Mouse (Mus musculus): ENCODE data around the gene Col13a1.

DNA sequence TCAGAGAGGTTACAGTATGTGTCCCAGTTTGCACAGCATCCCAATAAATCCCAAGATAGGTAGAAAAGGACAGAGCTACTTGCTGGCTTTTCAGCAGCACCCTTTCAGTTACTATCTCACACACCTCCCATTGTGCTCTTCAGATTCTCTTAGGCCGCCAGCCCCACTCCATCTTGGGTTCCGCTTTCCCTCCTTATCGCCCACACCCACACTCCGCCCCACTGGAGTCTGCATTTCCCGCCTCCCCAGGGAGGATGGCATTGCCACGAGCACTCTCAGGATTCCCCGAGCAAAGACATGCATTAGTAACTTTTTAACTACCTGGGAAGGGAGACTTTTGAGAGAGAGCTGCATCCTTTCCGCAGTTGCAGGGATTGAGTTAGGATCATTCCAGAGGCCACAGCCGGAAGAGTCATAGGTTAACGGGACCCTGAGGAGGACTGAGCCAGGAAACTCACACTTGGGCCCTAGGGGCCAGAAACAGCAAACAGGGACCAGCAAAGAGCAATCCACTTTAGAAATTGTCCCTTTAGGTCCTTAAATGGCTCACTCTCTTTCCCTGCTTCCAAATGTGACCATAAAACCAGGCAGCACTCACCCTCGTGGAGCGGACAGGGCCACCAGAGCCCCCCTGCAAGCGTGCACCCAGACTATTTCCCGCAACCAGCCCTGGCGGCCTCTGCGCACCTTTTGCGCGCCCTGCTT is 1.4 kb downstream of the Col13a1 start:
- no peak for TF ChIP-seq CTCF (IDR thresholded peaks at IDR 0.05; ENCODE audit: insufficient read depth, low read depth, low read length)
- TF ChIP-seq POLR2A (IDR thresholded peaks at IDR 0.05; ENCODE audit: insufficient read depth, low read depth, low read length), result no peak
